Mouse (Mus musculus) megakaryocyte, embryonic 14.5 days (primary cell): ENCODE data around the gene Cav1.

Source experiments
- FLI1 ChIP-seq: IDR thresholded peaks from 2 replicates; pipeline ENCODE4 v1.6.1; 2012; ENCODE audit warnings: low read length, inconsistent platforms, mixed read lengths
- GATA1 ChIP-seq: IDR thresholded peaks from 3 replicates; pipeline ENCODE4 v1.6.1; 2012; ENCODE audit warnings: mixed read lengths, low read length, inconsistent platforms, borderline replicate concordance

DNA sequence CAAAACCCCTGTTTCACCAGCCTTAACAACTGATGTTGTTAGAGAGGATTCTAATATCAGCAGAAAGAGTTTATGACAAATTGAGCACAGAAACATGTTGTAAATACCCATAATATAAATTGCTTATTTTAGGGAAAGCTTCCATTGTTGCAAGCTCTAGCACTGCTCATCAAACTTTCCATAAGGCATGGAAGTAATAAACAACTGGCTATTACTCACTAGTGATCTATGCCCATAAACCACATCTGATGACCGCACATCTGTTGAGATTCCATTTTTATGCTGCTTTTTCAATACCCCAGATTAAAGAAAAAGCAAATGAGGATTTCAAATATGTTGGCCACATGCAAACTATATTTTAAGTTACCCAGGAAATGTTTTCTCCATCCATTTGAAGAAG lies 48.0 kb upstream of the Cav1 start:
- TF ChIP-seq GATA1 (no peak), FLI1 (no peak)
